Mouse (Mus musculus): Measurements from ENCODE around the gene Fuom.
A peak's percentile ranks its signal among the peaks of the same experiment; 100 is the strongest.

GRCm38 (mm10) chr7:140063092-140063491 lies 39.1 kb downstream of the Fuom start:
- TF ChIP-seq CTCF (IDR thresholded peaks at IDR 0.05; ENCODE audit: borderline replicate concordance, insufficient read depth, low read length) (0 out of 2 replicates have a peak, but pooled peaks have one; percentile 23), POLR2A (IDR thresholded peaks at IDR 0.05; ENCODE audit: low read depth, low read length) (no peak)

Measured in embryonic fibroblast, embryonic 13.5 days (primary cell).